Mouse (Mus musculus): ENCODE measurements around the gene Tnpo3. TPM values are rescaled to one million over a fixed set of nuclear protein-coding genes. Genes with fewer than 3 reads are reported as not detected.

Gene Tnpo3
- polyA plus RNA-seq, 1 experiment from 2014 or later = 38.3 TPM

DNA sequence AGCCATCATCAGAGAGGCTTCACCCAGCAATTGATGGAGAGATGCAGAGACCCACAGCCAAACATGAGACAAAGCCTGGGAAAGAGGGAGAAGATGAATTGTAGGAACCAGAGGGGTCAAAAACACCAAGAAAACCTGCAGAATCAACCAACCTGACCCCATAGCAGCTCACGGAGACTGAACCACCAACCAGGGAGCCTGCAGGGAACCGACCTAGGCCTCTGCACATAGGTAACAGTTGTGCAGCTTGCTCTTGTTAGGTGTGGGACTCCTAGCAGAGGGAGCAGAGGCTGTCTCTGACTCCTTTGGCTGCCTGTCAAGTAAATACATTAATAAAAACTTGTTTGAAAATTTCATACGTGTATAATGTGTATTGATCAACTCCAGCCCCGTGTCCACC lies 32.1 kb upstream of the Tnpo3 start:
- Histone ChIP-seq H3K27me3 (replicated peaks; ENCODE audit: insufficient read depth, low read length) (no peaks in the 10 kb centered on the region), H3K9ac (replicated peaks; ENCODE audit: low read depth) (no peak overlapping the region), H3K4me1 (ENCODE audit: insufficient read depth, low read depth, low read length) (no peaks in the 10 kb centered on the region), H3K4me2 (replicated peaks; ENCODE audit: low read depth, low read length) (no peak overlapping the region), H3K9me3 (ENCODE audit: low read length) (no peaks in the 10 kb centered on the region), H3K4me3 (ENCODE audit: low read depth, low read length) (no peak overlapping the region), H3K36me3 (ENCODE audit: insufficient read depth, low read length) (no peaks in the 10 kb centered on the region), H3K27ac (ENCODE audit: low read length) (no peak overlapping the region)
- DNase-seq (ENCODE audit: low spot score) (no peak), ATAC-seq (no peak)
- WGBS = 80% methylated on average over 4 of the region's 4 CpGs
- TF ChIP-seq EP300 (IDR thresholded peaks at IDR 0.05) (no peak), CTCF (IDR thresholded peaks at IDR 0.05) (no peak)

DNA sequence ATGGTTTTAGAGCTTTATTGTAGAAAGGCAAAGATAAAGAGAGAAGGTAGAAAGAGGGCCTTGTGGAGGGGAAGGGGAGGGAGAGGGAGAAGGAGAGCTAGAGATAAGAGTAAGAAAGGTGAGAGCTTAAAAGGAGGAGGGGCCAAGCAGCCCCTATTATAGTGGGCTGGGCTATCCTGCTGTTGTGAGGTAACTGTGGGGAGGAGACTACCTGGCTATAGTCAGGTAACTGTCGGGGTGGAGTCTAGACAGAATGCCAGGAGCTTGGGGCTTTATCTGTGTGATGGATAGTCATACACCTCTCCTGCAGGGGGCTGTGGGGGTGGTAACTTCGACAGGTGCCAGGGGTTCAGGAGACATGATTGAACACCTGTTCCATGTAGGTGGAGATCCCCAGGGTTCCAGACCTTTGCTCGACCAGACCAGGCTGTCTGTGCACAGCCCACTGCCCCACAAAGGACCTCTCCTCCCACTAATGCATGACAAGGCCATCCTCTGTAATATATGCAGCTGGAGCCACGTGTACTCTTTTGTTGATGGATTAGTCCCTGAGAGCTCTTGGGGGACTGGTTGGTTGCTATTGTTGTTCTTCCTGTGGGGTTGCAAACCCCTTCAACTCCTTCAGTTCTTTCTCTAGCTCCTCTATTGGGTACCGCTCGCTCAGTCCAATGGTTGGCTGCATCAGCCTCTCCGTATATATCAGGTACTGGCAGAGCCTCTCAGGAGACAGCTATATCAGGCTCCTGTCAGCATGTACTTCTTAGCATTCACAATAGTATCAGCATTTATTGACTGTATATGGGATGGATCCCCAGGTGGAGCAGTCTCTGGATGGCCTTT lies 30.1 kb upstream of the Tnpo3 start:
- Histone ChIP-seq H3K9ac (replicated peaks; ENCODE audit: low read depth) (no peak overlapping the region), H3K36me3 (ENCODE audit: insufficient read depth, low read length) (no peaks in the 10 kb centered on the region), H3K4me2 (replicated peaks; ENCODE audit: low read depth, low read length) (no peak overlapping the region), H3K4me1 (ENCODE audit: insufficient read depth, low read depth, low read length) (no peaks in the 10 kb centered on the region), H3K9me3 (ENCODE audit: low read length) (no peaks in the 10 kb centered on the region), H3K27me3 (replicated peaks; ENCODE audit: insufficient read depth, low read length) (no peaks in the 10 kb centered on the region), H3K27ac (ENCODE audit: low read length) (no peak overlapping the region), H3K4me3 (ENCODE audit: low read depth, low read length) (no peak overlapping the region)
- TF ChIP-seq EP300 (IDR thresholded peaks at IDR 0.05) = no peak
- no peak for TF ChIP-seq CTCF (IDR thresholded peaks at IDR 0.05)
- ATAC-seq (no peak), DNase-seq (ENCODE audit: low spot score) (no peak)
- 40% methylated on average over 7 of the region's 7 CpGs for WGBS

DNA sequence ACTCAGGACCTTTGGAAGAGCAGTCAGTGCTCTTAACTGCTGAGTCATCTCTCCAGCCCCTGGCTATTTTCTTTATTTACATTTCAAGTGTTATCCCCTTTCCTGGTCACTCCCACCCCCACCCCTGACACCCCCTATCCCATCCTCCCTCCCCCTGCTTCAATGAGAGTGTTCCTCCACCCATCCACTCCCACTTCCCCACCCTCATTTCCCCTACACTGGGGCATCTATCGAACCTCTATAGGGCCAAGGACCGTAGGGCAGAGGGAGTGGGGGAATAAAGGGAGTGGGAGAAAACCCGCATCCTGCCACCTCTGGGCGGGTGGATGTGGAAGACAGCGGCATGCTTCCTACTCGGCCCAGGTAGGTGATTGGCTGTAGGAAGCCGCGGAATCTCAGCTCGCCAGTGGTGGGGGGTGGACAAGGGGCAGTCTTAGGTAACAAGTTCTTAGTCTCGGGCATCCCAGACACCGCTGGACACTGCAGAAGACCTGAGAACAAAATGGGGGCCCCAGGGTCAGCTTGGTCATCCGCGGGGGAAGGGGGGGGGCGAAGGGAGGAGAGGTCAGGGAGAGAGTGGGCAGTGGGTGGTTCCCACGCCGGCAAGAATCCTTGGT lies 29.3 kb upstream of the Tnpo3 start:
- Histone ChIP-seq H3K27ac (ENCODE audit: low read length) (no peak overlapping the region), H3K9ac (replicated peaks; ENCODE audit: low read depth) (no peak overlapping the region), H3K9me3 (ENCODE audit: low read length) (no peaks in the 10 kb centered on the region), H3K4me3 (ENCODE audit: low read depth, low read length) (no peak overlapping the region), H3K4me1 (ENCODE audit: insufficient read depth, low read depth, low read length) (no peaks in the 10 kb centered on the region), H3K36me3 (ENCODE audit: insufficient read depth, low read length) (no peaks in the 10 kb centered on the region), H3K4me2 (replicated peaks; ENCODE audit: low read depth, low read length) (no peak overlapping the region), H3K27me3 (replicated peaks; ENCODE audit: insufficient read depth, low read length) (no peaks in the 10 kb centered on the region)
- TF ChIP-seq CTCF (IDR thresholded peaks at IDR 0.05) (no peak), EP300 (IDR thresholded peaks at IDR 0.05) (no peak)
- WGBS = 3% methylated on average over 15 of the region's 16 CpGs
- ATAC-seq = no peak
- DNase-seq (ENCODE audit: low spot score) = no peak

DNA sequence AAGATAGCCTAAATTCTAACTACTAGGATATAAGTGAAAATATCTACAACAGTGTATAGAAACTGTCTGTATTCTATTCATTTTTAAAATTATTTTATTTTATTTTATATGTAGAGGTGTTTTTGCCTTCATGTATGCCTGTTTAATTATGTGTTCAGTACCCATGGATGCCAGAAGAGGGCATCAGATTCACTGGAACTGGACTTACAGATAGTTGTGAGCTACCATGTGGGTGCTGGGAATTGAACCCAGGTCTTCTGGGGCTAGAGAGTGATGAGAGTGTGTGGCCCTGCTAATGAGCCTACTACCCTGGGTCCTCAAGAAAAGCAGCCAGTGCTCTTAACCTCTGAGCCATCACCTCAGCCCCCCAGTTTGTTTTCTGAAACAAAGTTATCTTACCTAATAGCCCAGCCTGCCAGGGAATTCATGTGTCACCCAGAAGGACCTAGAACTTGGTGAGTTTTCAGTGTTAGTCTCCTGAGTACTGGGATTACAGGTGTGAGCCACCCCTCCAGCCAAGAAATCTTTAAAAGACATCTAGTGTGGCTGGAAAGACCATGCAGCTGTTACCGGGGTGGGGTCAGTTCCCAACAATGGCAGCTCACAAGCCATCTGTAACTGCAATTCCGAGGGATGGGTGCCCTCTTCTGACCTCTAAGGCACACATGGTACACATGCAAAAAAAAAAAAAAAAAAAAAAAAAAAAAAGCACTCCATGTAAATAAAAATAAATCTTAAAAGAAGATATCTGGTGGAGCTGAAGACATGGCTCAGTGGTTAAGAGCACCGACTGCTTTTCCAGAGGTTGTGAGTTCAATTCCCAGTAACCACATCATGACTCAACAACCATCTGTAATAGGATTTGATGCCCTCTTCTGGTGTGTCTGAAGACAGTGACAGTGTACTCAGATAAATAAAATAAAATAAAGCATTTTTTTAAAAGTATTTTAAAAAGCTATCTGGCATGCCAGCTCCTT lies 28.0 kb upstream of the Tnpo3 start:
- TF ChIP-seq EP300 (IDR thresholded peaks at IDR 0.05) (no peak), CTCF (IDR thresholded peaks at IDR 0.05) (no peak)
- 74% methylated on average over 3 of the region's 3 CpGs for WGBS

DNA sequence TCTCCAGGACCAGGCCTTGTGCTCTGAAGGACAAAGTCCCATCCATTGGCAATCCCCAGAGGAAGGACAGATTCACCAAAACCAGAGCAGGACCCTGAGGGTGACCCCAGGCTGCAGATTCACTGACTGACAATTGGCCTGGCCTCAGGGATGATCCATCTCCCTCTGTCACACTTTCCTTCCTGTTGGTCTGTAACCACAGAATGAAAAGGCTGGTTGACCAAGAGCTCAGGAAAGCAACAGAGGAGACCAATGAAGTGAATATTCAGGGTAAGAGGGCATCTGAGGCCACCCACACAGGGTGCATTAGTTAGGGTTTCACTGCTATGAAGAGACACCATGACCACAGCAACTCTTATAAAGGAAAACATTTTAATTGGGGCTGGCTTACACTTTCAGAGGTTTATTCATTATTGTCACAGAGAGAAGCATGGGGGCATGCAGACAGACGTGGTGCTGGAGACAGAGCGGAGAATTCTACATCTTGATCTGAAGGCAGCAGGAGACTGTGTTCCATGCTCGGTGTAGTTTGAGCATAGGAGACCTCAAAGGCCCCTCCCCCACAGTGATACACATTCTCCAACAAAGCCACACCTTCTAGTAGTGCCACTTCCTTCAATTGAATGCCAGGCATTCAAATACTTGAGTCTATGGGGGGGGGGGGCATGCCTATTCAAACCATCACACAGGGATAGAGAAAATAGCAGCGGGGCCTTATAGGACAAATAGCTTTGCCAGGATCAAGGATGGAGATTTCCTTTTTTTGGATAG lies 26.8 kb upstream of the Tnpo3 start:
- WGBS = 76% methylated on average over 4 of the region's 4 CpGs
- Histone ChIP-seq H3K4me1 (ENCODE audit: insufficient read depth, low read depth, low read length) (no peaks in the 10 kb centered on the region), H3K27me3 (replicated peaks; ENCODE audit: insufficient read depth, low read length) (no peaks in the 10 kb centered on the region), H3K9me3 (ENCODE audit: low read length) (no peaks in the 10 kb centered on the region), H3K9ac (replicated peaks; ENCODE audit: low read depth) (no peak overlapping the region), H3K4me2 (replicated peaks; ENCODE audit: low read depth, low read length) (no peak overlapping the region), H3K4me3 (ENCODE audit: low read depth, low read length) (no peak overlapping the region), H3K36me3 (ENCODE audit: insufficient read depth, low read length) (no peaks in the 10 kb centered on the region), H3K27ac (ENCODE audit: low read length) (no peak overlapping the region)
- ATAC-seq = no peak
- TF ChIP-seq CTCF (IDR thresholded peaks at IDR 0.05) = no peak
- DNase-seq (ENCODE audit: low spot score) = no peak

More for the DNA sequence above, 28.0 kb upstream of the Tnpo3 start:
- no peak overlapping the region for H3K9ac ChIP-seq (replicated peaks; ENCODE audit: low read depth)
- no peaks in the 10 kb centered on the region for H3K9me3 ChIP-seq (ENCODE audit: low read length)
- no peaks in the 10 kb centered on the region for H3K36me3 ChIP-seq (ENCODE audit: insufficient read depth, low read length)
- H3K4me3 ChIP-seq (ENCODE audit: low read depth, low read length) = no peak overlapping the region
- no peak overlapping the region for H3K4me2 ChIP-seq (replicated peaks; ENCODE audit: low read depth, low read length)
- ATAC-seq = no peak
- no peaks in the 10 kb centered on the region for H3K4me1 ChIP-seq (ENCODE audit: insufficient read depth, low read depth, low read length)
- no peaks in the 10 kb centered on the region for H3K27me3 ChIP-seq (replicated peaks; ENCODE audit: insufficient read depth, low read length)
- H3K27ac ChIP-seq (ENCODE audit: low read length) = no peak overlapping the region
- DNase-seq (ENCODE audit: low spot score) = no peak
